Mouse (Mus musculus): ENCODE data around the gene Amz1. TPM values are rescaled to one million over a fixed set of nuclear protein-coding genes. Genes with fewer than 3 reads are reported as not detected.

Amz1 gene
- polyA plus RNA-seq, 1 experiment from 2014 or later, result 0.38 TPM

- no peak overlapping the region for H3K9ac ChIP-seq (ENCODE audit: low read length)
- H3K27me3 ChIP-seq (ENCODE audit: control insufficient read depth, insufficient read depth, low read length), result no peaks in the 10 kb centered on the region
- DNase-seq (ENCODE audit: low spot score) (no peak), ATAC-seq (ENCODE audit: insufficient read depth, low FRiP score, low TSS enrichment) (no peak)
- H3K4me2 ChIP-seq (ENCODE audit: low read depth), result no peak overlapping the region
- H3K27ac ChIP-seq (ENCODE audit: low read depth, low read length), result no peak overlapping the region
- H3K36me3 ChIP-seq (ENCODE audit: control insufficient read depth, insufficient read depth, low read length), result no peaks in the 10 kb centered on the region
- peaks cover 4% of the 10 kb centered on the region for H3K9me3 ChIP-seq (ENCODE audit: control insufficient read depth, low read length)
- no peaks in the 10 kb centered on the region for H3K4me1 ChIP-seq (ENCODE audit: control insufficient read depth, insufficient read depth, low read length)
- WGBS, result 7% methylated on average over 1 of the region's 2 CpGs
- H3K4me3 ChIP-seq (ENCODE audit: low read depth, low read length), result no peak overlapping the region
These were observed 27.0 kb downstream of the Amz1 start for GRCm38 (mm10) chr5:140750925-140751324.

DNA sequence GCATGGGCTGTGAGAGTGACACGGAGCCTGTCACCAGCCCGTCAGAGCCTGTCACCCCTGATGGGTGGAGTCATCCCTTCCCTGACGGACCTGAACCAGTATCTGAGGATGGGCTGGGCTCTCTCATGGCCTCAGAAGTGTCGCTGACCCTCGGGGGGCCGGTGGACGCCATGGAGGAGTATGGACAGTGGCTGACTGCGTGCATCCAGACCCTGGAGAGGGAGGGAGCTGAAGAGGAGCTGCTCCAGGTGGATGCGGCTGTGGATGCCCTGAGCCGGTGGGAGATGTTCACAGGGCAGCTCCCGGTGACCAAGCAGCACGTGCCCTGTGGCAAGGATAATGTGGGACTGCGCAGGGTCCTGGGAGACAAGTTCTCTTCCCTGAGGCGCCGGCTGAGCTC is 28.1 kb downstream of the Amz1 start:
- no peak for DNase-seq (ENCODE audit: low spot score)
- no peak for ATAC-seq (ENCODE audit: insufficient read depth, low FRiP score, low TSS enrichment)
- H3K27me3 ChIP-seq (ENCODE audit: control insufficient read depth, insufficient read depth, low read length), result no peaks in the 10 kb centered on the region
- no peak overlapping the region for H3K4me2 ChIP-seq (ENCODE audit: low read depth)
- H3K27ac ChIP-seq (ENCODE audit: low read depth, low read length), result no peak overlapping the region
- no peaks in the 10 kb centered on the region for H3K4me1 ChIP-seq (ENCODE audit: control insufficient read depth, insufficient read depth, low read length)
- WGBS, result 92% methylated on average over 15 of the region's 15 CpGs
- H3K36me3 ChIP-seq (ENCODE audit: control insufficient read depth, insufficient read depth, low read length), result no peaks in the 10 kb centered on the region
- peaks cover 4% of the 10 kb centered on the region for H3K9me3 ChIP-seq (ENCODE audit: control insufficient read depth, low read length)
- H3K9ac ChIP-seq (ENCODE audit: low read length), result no peak overlapping the region
- no peak overlapping the region for H3K4me3 ChIP-seq (ENCODE audit: low read depth, low read length)

GRCm38 (mm10) chr5:140752639-140753038 is 28.7 kb downstream of the Amz1 start:
- Histone ChIP-seq H3K4me3 (ENCODE audit: low read depth, low read length) (no peak overlapping the region), H3K27me3 (ENCODE audit: control insufficient read depth, insufficient read depth, low read length) (no peaks in the 10 kb centered on the region), H3K4me2 (ENCODE audit: low read depth) (no peak overlapping the region), H3K4me1 (ENCODE audit: control insufficient read depth, insufficient read depth, low read length) (no peaks in the 10 kb centered on the region), H3K9me3 (ENCODE audit: control insufficient read depth, low read length) (peaks cover 4% of the 10 kb centered on the region), H3K36me3 (ENCODE audit: control insufficient read depth, insufficient read depth, low read length) (no peaks in the 10 kb centered on the region), H3K9ac (ENCODE audit: low read length) (no peak overlapping the region), H3K27ac (ENCODE audit: low read depth, low read length) (no peak overlapping the region)
- ATAC-seq (ENCODE audit: insufficient read depth, low FRiP score, low TSS enrichment), result no peak
- 93% methylated on average over 3 of the region's 3 CpGs for WGBS
- no peak for DNase-seq (ENCODE audit: low spot score)

DNA sequence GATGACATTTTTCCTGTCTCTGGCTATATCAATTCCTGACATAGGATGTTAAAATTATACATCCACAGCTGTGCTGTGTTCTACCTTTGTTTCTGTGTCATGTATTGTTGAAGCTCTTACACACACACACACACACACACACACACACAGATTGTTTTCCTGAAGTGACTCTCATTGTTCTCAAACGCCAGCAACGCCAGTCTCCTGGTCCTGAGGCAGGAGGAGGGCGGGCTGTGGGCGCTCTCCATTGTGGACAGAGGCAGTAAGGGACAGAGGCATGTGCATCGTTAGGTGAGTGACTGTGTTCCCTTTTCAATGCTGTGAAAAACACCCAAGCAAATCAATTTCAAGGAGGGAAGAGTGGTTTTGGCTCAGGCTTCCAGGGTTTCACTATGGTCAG is 29.3 kb downstream of the Amz1 start:
- DNase-seq (ENCODE audit: low spot score) (no peak), ATAC-seq (ENCODE audit: insufficient read depth, low FRiP score, low TSS enrichment) (no peak)
- H3K36me3 ChIP-seq (ENCODE audit: control insufficient read depth, insufficient read depth, low read length), result no peaks in the 10 kb centered on the region
- 74% methylated on average over 5 of the region's 5 CpGs for WGBS
- H3K9me3 ChIP-seq (ENCODE audit: control insufficient read depth, low read length), result peaks cover 4% of the 10 kb centered on the region
- H3K27me3 ChIP-seq (ENCODE audit: control insufficient read depth, insufficient read depth, low read length), result no peaks in the 10 kb centered on the region
- no peaks in the 10 kb centered on the region for H3K4me1 ChIP-seq (ENCODE audit: control insufficient read depth, insufficient read depth, low read length)
- H3K27ac ChIP-seq (ENCODE audit: low read depth, low read length), result no peak overlapping the region
- no peak overlapping the region for H3K4me3 ChIP-seq (ENCODE audit: low read depth, low read length)
- H3K9ac ChIP-seq (ENCODE audit: low read length), result no peak overlapping the region
- H3K4me2 ChIP-seq (ENCODE audit: low read depth), result no peak overlapping the region

DNA sequence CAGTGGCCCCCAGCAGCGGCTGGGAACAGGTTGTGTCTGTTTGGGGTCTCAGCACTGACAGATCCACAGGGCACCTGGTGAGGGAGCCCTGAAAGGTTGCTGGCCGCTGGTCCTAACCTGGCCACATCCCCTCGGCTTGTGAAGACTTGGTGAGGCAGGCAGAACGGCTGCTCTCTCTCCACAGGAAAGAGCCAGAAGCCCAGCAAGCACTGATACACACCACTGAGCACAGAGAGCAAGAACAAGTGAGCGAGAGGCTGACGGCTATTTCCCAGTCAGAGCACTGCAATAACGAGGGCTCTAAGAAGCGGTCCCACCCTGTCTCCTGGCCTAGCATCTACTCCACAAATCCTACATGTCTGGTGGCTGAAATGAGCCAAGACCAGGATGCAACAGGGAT is 34.9 kb downstream of the Amz1 start:
- DNase-seq (ENCODE audit: low spot score), result no peak
- H3K4me3 ChIP-seq (ENCODE audit: low read depth, low read length), result no peak overlapping the region

GRCm38 (mm10) chr5:140762540-140762939 is 38.6 kb downstream of the Amz1 start:
- H3K9ac ChIP-seq (ENCODE audit: low read length), result no peak overlapping the region
- no peak overlapping the region for H3K4me2 ChIP-seq (ENCODE audit: low read depth)
- no peak overlapping the region for H3K27ac ChIP-seq (ENCODE audit: low read depth, low read length)
- 91% methylated on average over 4 of the region's 4 CpGs for WGBS
- DNase-seq (ENCODE audit: low spot score) (no peak), ATAC-seq (ENCODE audit: insufficient read depth, low FRiP score, low TSS enrichment) (no peak)
- no peaks in the 10 kb centered on the region for H3K9me3 ChIP-seq (ENCODE audit: control insufficient read depth, low read length)
- H3K27me3 ChIP-seq (ENCODE audit: control insufficient read depth, insufficient read depth, low read length), result no peaks in the 10 kb centered on the region
- H3K4me1 ChIP-seq (ENCODE audit: control insufficient read depth, insufficient read depth, low read length), result 0 out of 2 replicates have a peak, but pooled peaks cover under 1% of the 10 kb centered on the region
- H3K36me3 ChIP-seq (ENCODE audit: control insufficient read depth, insufficient read depth, low read length), result peaks cover 11% of the 10 kb centered on the region
- H3K4me3 ChIP-seq (ENCODE audit: low read depth, low read length), result no peak overlapping the region

More for the DNA sequence above, 34.9 kb downstream of the Amz1 start:
- 87% methylated on average over 8 of the region's 8 CpGs for WGBS
- no peak overlapping the region for H3K9ac ChIP-seq (ENCODE audit: low read length)
- no peaks in the 10 kb centered on the region for H3K27me3 ChIP-seq (ENCODE audit: control insufficient read depth, insufficient read depth, low read length)
- H3K27ac ChIP-seq (ENCODE audit: low read depth, low read length), result no peak overlapping the region
- no peak overlapping the region for H3K4me2 ChIP-seq (ENCODE audit: low read depth)
- ATAC-seq (ENCODE audit: insufficient read depth, low FRiP score, low TSS enrichment), result no peak
- no peaks in the 10 kb centered on the region for H3K4me1 ChIP-seq (ENCODE audit: control insufficient read depth, insufficient read depth, low read length)
- H3K36me3 ChIP-seq (ENCODE audit: control insufficient read depth, insufficient read depth, low read length), result peaks cover 11% of the 10 kb centered on the region
- no peaks in the 10 kb centered on the region for H3K9me3 ChIP-seq (ENCODE audit: control insufficient read depth, low read length)

GRCm38 (mm10) chr5:140764921-140765613 is 41.1 kb downstream of the Amz1 start:
- Histone ChIP-seq H3K4me2 (ENCODE audit: low read depth) (no peak overlapping the region), H3K4me3 (ENCODE audit: low read depth, low read length) (no peak overlapping the region), H3K27ac (ENCODE audit: low read depth, low read length) (no peak overlapping the region), H3K4me1 (ENCODE audit: control insufficient read depth, insufficient read depth, low read length) (peaks cover 18% of the 10 kb centered on the region), H3K9me3 (ENCODE audit: control insufficient read depth, low read length) (no peaks in the 10 kb centered on the region), H3K9ac (ENCODE audit: low read length) (no peak overlapping the region), H3K27me3 (ENCODE audit: control insufficient read depth, insufficient read depth, low read length) (no peaks in the 10 kb centered on the region), H3K36me3 (ENCODE audit: control insufficient read depth, insufficient read depth, low read length) (peaks cover under 1% of the 10 kb centered on the region)
- no peak for ATAC-seq (ENCODE audit: insufficient read depth, low FRiP score, low TSS enrichment)
- 71% methylated on average over 6 of the region's 6 CpGs for WGBS
- DNase-seq (ENCODE audit: low spot score), result no peak

- 91% methylated on average over 4 of the region's 4 CpGs for WGBS
- no peak for ATAC-seq (ENCODE audit: insufficient read depth, low FRiP score, low TSS enrichment)
These were observed 42.6 kb downstream of the Amz1 start for GRCm38 (mm10) chr5:140766566-140766965.

GRCm38 (mm10) chr5:140767704-140768141 is 43.8 kb downstream of the Amz1 start:
- Histone ChIP-seq H3K4me1 (ENCODE audit: control insufficient read depth, insufficient read depth, low read length) (peaks cover 22% of the 10 kb centered on the region), H3K4me2 (ENCODE audit: low read depth) (0 out of 2 replicates have a peak overlapping the region, but pooled peaks have one; percentile 1), H3K36me3 (ENCODE audit: control insufficient read depth, insufficient read depth, low read length) (no peaks in the 10 kb centered on the region; the same call in 1 of the 2 replicates), H3K4me3 (ENCODE audit: low read depth, low read length) (no peak overlapping the region), H3K9me3 (ENCODE audit: control insufficient read depth, low read length) (no peaks in the 10 kb centered on the region), H3K27me3 (ENCODE audit: control insufficient read depth, insufficient read depth, low read length) (no peaks in the 10 kb centered on the region), H3K9ac (ENCODE audit: low read length) (peak overlapping the region; percentile 51), H3K27ac (ENCODE audit: low read depth, low read length) (peak overlapping the region; percentile 84)
- peak; percentile 60 for ATAC-seq (ENCODE audit: insufficient read depth, low FRiP score, low TSS enrichment)
- WGBS, result 21% methylated on average over 9 of the region's 9 CpGs
- DNase-seq (ENCODE audit: low spot score), result peak; percentile 70

More at GRCm38 (mm10) chr5:140766566-140766965, 42.6 kb downstream of the Amz1 start:
- DNase-seq (ENCODE audit: low spot score), result no peak
- Histone ChIP-seq H3K4me3 (ENCODE audit: low read depth, low read length) (no peak overlapping the region), H3K27ac (ENCODE audit: low read depth, low read length) (no peak overlapping the region), H3K9ac (ENCODE audit: low read length) (no peak overlapping the region), H3K27me3 (ENCODE audit: control insufficient read depth, insufficient read depth, low read length) (no peaks in the 10 kb centered on the region), H3K4me1 (ENCODE audit: control insufficient read depth, insufficient read depth, low read length) (peaks cover 20% of the 10 kb centered on the region), H3K9me3 (ENCODE audit: control insufficient read depth, low read length) (no peaks in the 10 kb centered on the region), H3K4me2 (ENCODE audit: low read depth) (no peak overlapping the region), H3K36me3 (ENCODE audit: control insufficient read depth, insufficient read depth, low read length) (no peaks in the 10 kb centered on the region; the same call in 1 of the 2 replicates)
